Mouse (Mus musculus) G1E (cell line): ENCODE data around the gene Ggt6.

Source experiments
- CTCF ChIP-seq: IDR thresholded peaks from 2 replicates; pipeline ENCODE4 v1.5.1; 2012; ENCODE audit warnings: low read depth, low read length, inconsistent platforms, mixed read lengths
- GATA1 ChIP-seq: IDR thresholded peaks from 2 replicates; pipeline ENCODE4 v1.6.1; 2012; ENCODE audit warnings: borderline replicate concordance, low read length, inconsistent platforms, mixed read lengths
- POLR2AphosphoS5 ChIP-seq: IDR thresholded peaks from 2 replicates; pipeline ENCODE4 v1.6.1; 2012; ENCODE audit warnings: low read depth, low read length, inconsistent platforms; ENCODE audit not compliant: insufficient replicate concordance
- TAL1 ChIP-seq: conservative IDR thresholded peaks from 2 replicates; pipeline ENCODE4 v1.6.1; 2012; ENCODE audit warnings: low read depth, low read length, inconsistent platforms, mixed read lengths

GRCm38 (mm10) chr11:72474926-72475325 is 39.6 kb downstream of the Ggt6 start:
- no peak for TF ChIP-seq CTCF
- TF ChIP-seq GATA1, result no peak
- TF ChIP-seq POLR2AphosphoS5, result no peak
- TF ChIP-seq TAL1, result no peak
